Mouse (Mus musculus) layer of hippocampus, postnatal 25 days (tissue): ENCODE results near the gene Zfp318. TPM values are rescaled to one million over a fixed set of nuclear protein-coding genes. Genes with fewer than 3 reads are reported as not detected.

Source experiments
- DNase-seq, 2 experiments: peaks; one replicate each; pipeline ENCODE4 v3.0.0; 2022; ENCODE audit warnings: mixed read lengths in 2 of 2, low spot score in 1 of 2; ENCODE audit errors: extremely low spot score in 1 of 2
- total RNA-seq, 2 experiments: library from RNA; stranded (reverse); gene quantifications; 2 replicates each; pipeline ENCODE4 v1.2.3; 2021

Gene Zfp318
- total RNA-seq, 2 experiments from 2014 or later: 51.3 to 69.7 TPM

- no peak for DNase-seq
Observed at GRCm38 (mm10) chr17:46444839-46445579, 61.5 kb downstream of the Zfp318 start.

GRCm38 (mm10) chr17:46446264-46446663 is 62.7 kb downstream of the Zfp318 start:
- DNase-seq: no peak

- no peak for DNase-seq
Observed at GRCm38 (mm10) chr17:46452683-46453082, 69.2 kb downstream of the Zfp318 start.

GRCm38 (mm10) chr17:46453302-46453948 is 69.9 kb downstream of the Zfp318 start:
- DNase-seq: no peak

GRCm38 (mm10) chr17:46453970-46454411 is 70.5 kb downstream of the Zfp318 start:
- no peak for DNase-seq

GRCm38 (mm10) chr17:46454539-46454938 is 71.0 kb downstream of the Zfp318 start:
- no peak for DNase-seq

- DNase-seq: peak in 1 of 2 experiments; percentile 35
Observed at GRCm38 (mm10) chr17:46455110-46455691, 71.7 kb downstream of the Zfp318 start.

GRCm38 (mm10) chr17:46457791-46458190 is 74.3 kb downstream of the Zfp318 start:
- peak in 1 of 2 experiments; percentile 63 for DNase-seq

GRCm38 (mm10) chr17:46458439-46458838 is 74.9 kb downstream of the Zfp318 start:
- no peak for DNase-seq

GRCm38 (mm10) chr17:46460673-46461072 is 77.1 kb downstream of the Zfp318 start:
- no peak for DNase-seq

GRCm38 (mm10) chr17:46461347-46461746 is 77.8 kb downstream of the Zfp318 start:
- no peak for DNase-seq

- no peak for DNase-seq
Observed at GRCm38 (mm10) chr17:46462226-46462625, 78.7 kb downstream of the Zfp318 start.

- no peak for DNase-seq
Observed at GRCm38 (mm10) chr17:46467830-46468229, 84.3 kb downstream of the Zfp318 start.

Other genes starting within 250 kb of the Zfp318 start
- gene Rsph9, start 239.5 kb upstream of the Zfp318 start, total RNA-seq: 10 to 100 TPM; 24.6 to 28.4 TPM
- 10 to 100 TPM; 10.7 to 11.0 TPM for gene Mad2l1bp, start 230.2 kb upstream of the Zfp318 start, total RNA-seq
- 100 to 1,000 TPM in 1 of 2 experiments, 10 to 100 TPM in 1; 91.4 to 124 TPM for gene Gtpbp2, start 222.7 kb upstream of the Zfp318 start, total RNA-seq
- 1 to 10 TPM; 5.9 to 6.0 TPM for gene Polh, start 181.1 kb upstream of the Zfp318 start, total RNA-seq
- 10 to 100 TPM; 44.9 to 45.7 TPM for gene Xpo5, start 180.9 kb upstream of the Zfp318 start, total RNA-seq
- 10 to 100 TPM; 36.3 to 40.4 TPM for gene Polr1c, start 135.7 kb upstream of the Zfp318 start, total RNA-seq
- gene Yipf3, start 135.7 kb upstream of the Zfp318 start, total RNA-seq: 10 to 100 TPM; 83.8 to 97.4 TPM
- 10 to 100 TPM; 69.7 to 72.5 TPM for gene Lrrc73, start 130.2 kb upstream of the Zfp318 start, total RNA-seq
- gene Tjap1, start 100.7 kb upstream of the Zfp318 start, total RNA-seq: 10 to 100 TPM; 47.6 to 49.6 TPM
- 10 to 100 TPM; 45.3 to 47.0 TPM for gene Dlk2, start 86.3 kb upstream of the Zfp318 start, total RNA-seq
- 10 to 100 TPM in 1 of 2 experiments, 1 to 10 TPM in 1; 8.8 to 11.7 TPM for gene Abcc10, start 55.4 kb upstream of the Zfp318 start, total RNA-seq
- 1 to 10 TPM; 2.5 to 2.9 TPM for gene Crip3, start 45.2 kb downstream of the Zfp318 start, total RNA-seq
- under 1 TPM in 1 of 2 experiments, not detected in 1; 0.32 TPM for gene Slc22a7, start 54.7 kb downstream of the Zfp318 start, total RNA-seq
- 100 to 1,000 TPM; 112 to 124 TPM for gene Ttbk1, start 103.9 kb downstream of the Zfp318 start, total RNA-seq
- 1 to 10 TPM; 5.1 to 6.7 TPM for gene Dnph1, start 113.0 kb downstream of the Zfp318 start, total RNA-seq
- gene Cul9, start 162.7 kb downstream of the Zfp318 start, total RNA-seq: 10 to 100 TPM; 51.1 to 57.4 TPM
- gene Srf, start 172.4 kb downstream of the Zfp318 start, total RNA-seq: 10 to 100 TPM; 75.9 to 80.6 TPM
- 1 to 10 TPM; 8.9 to 9.4 TPM for gene Ptk7, start 245.8 kb downstream of the Zfp318 start, total RNA-seq